Mouse (Mus musculus) stomach, embryonic 16.5 days (tissue): ENCODE results near the gene Tmem179b. TPM values are rescaled to one million over a fixed set of nuclear protein-coding genes. Genes with fewer than 3 reads are reported as not detected.

Experiments
- ATAC-seq: fragments of 200-750 bp; cut with Nextera tagmentation; 2 replicates; pipeline ENCODE4 v1.8.0; 2017; ENCODE audit warnings: moderate number of reproducible peaks, moderate TSS enrichment; ENCODE audit not compliant: insufficient read depth, low FRiP score
- H3K27ac ChIP-seq: fragments of 300-500 bp; sonication (generic); 2 replicates; pipeline ENCODE4 v1.5.1; 2014; ENCODE audit warnings: low read length
- H3K27me3 ChIP-seq: fragments of 300-500 bp; sonication (generic); 2 replicates; pipeline ENCODE4 v1.6.1; 2014; ENCODE audit warnings: low read length, control low read depth, mixed read lengths; ENCODE audit not compliant: control insufficient read depth, insufficient read depth
- H3K36me3 ChIP-seq: fragments of 300-500 bp; sonication (generic); 2 replicates; pipeline ENCODE4 v1.6.1; 2014; ENCODE audit warnings: low read length; ENCODE audit not compliant: control insufficient read depth, insufficient read depth
- H3K4me1 ChIP-seq: fragments of 300-500 bp; sonication (generic); 2 replicates; pipeline ENCODE4 v1.6.1; 2014; ENCODE audit warnings: low read length, control low read depth, mixed read lengths; ENCODE audit not compliant: control insufficient read depth, insufficient read depth
- H3K4me2 ChIP-seq: fragments of 300-500 bp; sonication (generic); 2 replicates; pipeline ENCODE4 v1.6.1; 2014; ENCODE audit warnings: low read depth, low read length, mixed read lengths
- H3K4me3 ChIP-seq: fragments of 300-500 bp; sonication (generic); replicated peaks from 2 replicates; pipeline ENCODE4 v1.5.1; 2014; ENCODE audit warnings: mild to moderate bottlenecking, low read length
- H3K9ac ChIP-seq: fragments of 300-500 bp; sonication (generic); 2 replicates; pipeline ENCODE4 v1.6.1; 2014; ENCODE audit warnings: low read length
- H3K9me3 ChIP-seq: fragments of 300-500 bp; sonication (generic); replicated peaks from 2 replicates; pipeline ENCODE4 v1.6.1; 2016; ENCODE audit warnings: low read length, control low read depth; ENCODE audit not compliant: control insufficient read depth
- WGBS: fragments of 180-500 bp; shearing (Covaris S2); extraction: QIAGEN DNeasy Blood & Tissue Kit; methylation state at CpG from one replicate; pipeline ENCODE4 v1.1.7; 2014; 5-methylcytosine and 5-hydroxymethylcytosine counted together
- polyA plus RNA-seq: library from polyadenylated mRNA; unstranded; fragments of >200 nt; fragmentation: Nextera tagmentation; extraction: Ambion mirVana; gene quantifications from 2 replicates; pipeline ENCODE4 v1.2.1, GENCODE M21; 2015

Gene Tmem179b
- polyA plus RNA-seq, 1 experiment from 2014 or later = 88.9 TPM

DNA sequence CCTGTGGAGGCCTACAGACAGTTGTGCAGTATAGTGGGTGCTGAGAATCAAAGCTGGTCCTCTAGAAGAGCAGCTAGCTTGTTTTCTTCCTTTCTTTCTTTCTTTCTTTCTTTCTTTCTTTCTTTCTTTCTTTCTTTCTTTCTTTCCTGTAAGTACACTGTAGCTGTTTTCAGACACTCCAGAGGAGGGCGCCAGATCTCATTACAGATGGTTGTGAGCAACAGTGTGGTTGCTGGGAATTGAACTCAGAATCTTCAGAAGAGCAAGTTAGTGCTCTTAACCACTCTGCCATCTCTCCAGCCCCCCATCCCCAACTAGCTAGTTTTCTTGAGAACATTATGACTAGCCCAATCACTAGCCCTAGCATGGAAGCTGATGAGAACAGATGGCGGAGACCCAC lies 13.5 kb downstream of the Tmem179b start:
- no peak overlapping the region for H3K4me2 ChIP-seq
- H3K9me3 ChIP-seq = peaks cover 4% of the 10 kb centered on the region; the same call in 1 of the 2 replicates
- ATAC-seq = no peak
- H3K36me3 ChIP-seq = peaks cover 29% of the 10 kb centered on the region
- H3K4me3 ChIP-seq = no peak overlapping the region
- no peak overlapping the region for H3K27ac ChIP-seq
- WGBS = 94% methylated on average over 2 of the region's 2 CpGs
- peaks cover 14% of the 10 kb centered on the region for H3K4me1 ChIP-seq
- H3K9ac ChIP-seq = no peak overlapping the region
- H3K27me3 ChIP-seq = no peaks in the 10 kb centered on the region

DNA sequence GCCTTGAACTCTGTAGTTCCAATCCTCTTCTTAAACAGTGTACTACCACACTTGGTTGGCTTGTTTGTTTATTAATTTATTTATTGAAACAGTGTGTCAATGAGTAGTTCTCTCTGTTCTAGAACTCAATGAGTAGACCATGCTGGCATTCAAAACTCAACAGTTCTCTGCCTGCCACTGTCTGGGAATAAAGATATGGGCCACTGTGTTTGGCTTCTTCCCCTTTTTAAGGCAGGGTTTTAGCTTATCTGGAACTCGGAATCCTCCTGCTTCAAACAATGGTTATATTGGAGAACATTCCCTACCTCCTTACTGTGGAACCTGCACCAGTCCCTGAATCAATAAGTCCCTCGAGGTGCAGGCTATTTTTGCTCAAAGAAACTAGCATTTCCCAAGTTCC lies 15.4 kb downstream of the Tmem179b start:
- Histone ChIP-seq H3K4me3 (no peak overlapping the region), H3K4me2 (no peak overlapping the region), H3K9ac (no peak overlapping the region), H3K27me3 (no peaks in the 10 kb centered on the region), H3K4me1 (peaks cover 16% of the 10 kb centered on the region), H3K36me3 (peaks cover 18% of the 10 kb centered on the region; the same call in 1 of the 2 replicates), H3K27ac (no peak overlapping the region), H3K9me3 (no peaks in the 10 kb centered on the region)
- 74% methylated on average over 2 of the region's 2 CpGs for WGBS
- ATAC-seq = no peak

DNA sequence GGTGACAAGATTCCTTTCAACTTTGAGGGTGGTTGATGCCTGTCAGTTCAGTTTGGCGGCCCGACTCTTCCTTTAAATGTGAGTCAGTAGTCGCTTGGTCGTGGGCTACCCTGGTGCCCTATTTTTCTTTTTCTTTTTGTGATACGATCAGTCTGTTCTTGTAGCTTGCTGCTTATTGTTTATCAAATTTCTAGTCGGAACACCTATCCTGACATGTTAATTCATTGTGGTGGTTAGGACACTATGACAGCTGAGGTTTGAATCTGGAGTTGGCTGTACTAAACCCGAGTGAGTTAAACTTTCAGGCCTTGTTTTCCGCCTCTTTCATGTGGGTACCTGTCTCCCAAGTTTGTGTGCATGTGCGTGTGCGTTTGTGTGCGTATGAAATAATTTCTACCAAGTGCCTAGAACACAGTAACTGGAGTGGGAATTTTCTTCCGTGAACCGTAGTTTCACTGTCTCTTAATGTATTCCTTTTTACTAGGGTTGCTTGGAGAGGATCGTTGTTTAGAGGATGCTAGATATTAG lies 16.7 kb downstream of the Tmem179b start:
- peak overlapping the region; percentile 89 for H3K27ac ChIP-seq
- H3K4me1 ChIP-seq = peaks cover 16% of the 10 kb centered on the region
- H3K4me3 ChIP-seq = peak overlapping the region; percentile 88
- peaks cover 7% of the 10 kb centered on the region; the same call in 1 of the 2 replicates for H3K36me3 ChIP-seq
- WGBS = 2% methylated on average over 14 of the region's 14 CpGs
- no peaks in the 10 kb centered on the region for H3K9me3 ChIP-seq
- no peak for ATAC-seq
- H3K9ac ChIP-seq = peak overlapping the region; percentile 96
- H3K27me3 ChIP-seq = no peaks in the 10 kb centered on the region
- peak overlapping the region; percentile 87 for H3K4me2 ChIP-seq

DNA sequence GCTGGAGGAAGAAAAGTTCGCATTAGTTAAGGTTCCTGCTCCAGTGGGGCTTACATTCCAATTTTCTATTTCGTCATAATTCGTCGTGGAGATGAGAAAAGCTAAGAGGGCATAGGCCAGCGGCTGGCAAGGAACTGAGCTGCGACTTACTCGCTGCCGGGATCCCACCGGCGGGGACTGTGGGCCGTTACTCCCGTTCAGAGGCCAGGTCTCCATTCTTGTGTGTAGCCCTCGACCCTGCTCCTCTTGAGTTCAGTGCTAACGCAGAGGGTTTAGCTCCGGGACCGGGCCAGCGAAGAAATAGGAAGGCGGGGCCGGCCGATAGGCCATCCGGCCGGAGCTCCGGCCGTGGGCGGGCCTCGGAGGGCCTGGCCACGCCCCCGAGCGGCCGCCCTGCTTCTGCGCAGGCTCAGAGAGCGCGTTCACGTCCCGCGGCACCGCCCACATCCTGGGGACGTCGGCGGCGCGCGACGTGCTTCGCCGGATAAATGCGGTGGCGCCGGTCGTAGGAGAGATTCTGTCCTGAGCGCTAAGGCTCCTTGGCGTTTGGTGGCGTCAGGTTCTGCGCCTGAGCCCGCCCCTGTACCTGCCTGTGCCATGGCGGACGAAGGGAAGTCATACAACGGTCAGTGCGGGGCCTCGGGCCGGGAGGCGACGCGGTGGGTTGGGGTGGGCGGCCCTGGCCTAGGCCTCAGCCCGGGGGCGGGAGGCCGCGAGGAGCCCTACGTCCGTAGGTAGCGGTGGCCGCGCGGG lies 17.5 kb downstream of the Tmem179b start, which contains the start of gene Nxf1:
Gene Nxf1 (plus strand): TSS at position 439 of the 753 bp plus-strand sequence.
- peaks cover 16% of the 10 kb centered on the region for H3K4me1 ChIP-seq
- WGBS = under 1% methylated on average over 75 of the region's 75 CpGs

DNA sequence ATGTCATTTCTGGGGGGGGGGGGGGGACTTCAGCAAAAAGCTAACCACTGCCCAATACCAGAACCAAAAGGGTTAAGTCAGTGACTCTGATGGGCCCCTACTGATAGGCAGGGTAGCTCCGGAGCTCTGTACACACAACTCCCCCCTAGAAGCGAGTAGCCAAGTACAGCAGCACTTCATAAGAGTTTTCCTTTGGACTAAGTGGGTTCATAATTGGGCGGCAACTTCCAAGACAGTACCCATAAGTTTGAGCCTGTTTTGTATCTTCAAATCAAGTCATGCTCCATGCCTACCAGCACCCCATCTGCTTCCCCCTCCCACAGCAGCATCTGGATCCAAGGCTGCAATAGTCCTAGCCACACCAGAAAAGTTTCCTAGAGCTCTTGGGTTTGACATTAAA lies 18.6 kb downstream of the Tmem179b start:
- 51% methylated on average over 3 of the region's 3 CpGs for WGBS
- peak overlapping the region; percentile 88; the same call in 1 of the 2 replicates for H3K4me3 ChIP-seq

More for the DNA sequence above, 17.5 kb downstream of the Tmem179b start, which contains the start of gene Nxf1:
- Histone ChIP-seq H3K9ac (peak within 1 kb of the TSS; percentile 96), H3K27ac (peak within 1 kb of the TSS; percentile 92), H3K36me3 (peaks cover 7% of the 10 kb centered on the region; the same call in 1 of the 2 replicates), H3K4me3 (peak within 1 kb of the TSS; percentile 88), H3K9me3 (no peaks in the 10 kb centered on the region), H3K27me3 (no peaks in the 10 kb centered on the region), H3K4me2 (peak within 1 kb of the TSS; percentile 87)
- peak; percentile 95 for ATAC-seq

DNA sequence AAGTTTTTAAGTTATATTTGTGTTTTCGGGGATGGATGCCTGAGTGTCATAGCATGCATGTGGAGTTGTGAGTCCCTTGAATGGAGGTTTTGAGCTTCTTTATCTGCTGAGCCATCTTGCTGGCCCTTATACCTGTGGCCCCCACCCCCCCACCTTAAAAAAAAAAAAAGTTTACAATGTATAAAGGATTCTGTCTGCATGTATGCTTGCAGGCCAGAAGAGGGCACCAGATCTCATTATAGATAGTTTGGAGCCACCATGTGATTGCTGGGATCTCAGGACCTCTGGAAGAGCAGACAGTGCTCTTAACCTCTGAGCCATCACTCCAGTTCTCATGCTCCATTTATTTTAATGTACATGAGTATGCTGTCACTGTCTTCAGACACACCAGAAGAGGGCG lies 26.9 kb downstream of the Tmem179b start:
- no peaks in the 10 kb centered on the region for H3K9me3 ChIP-seq
- ATAC-seq = no peak
- H3K4me2 ChIP-seq = no peak overlapping the region
- WGBS = 69% methylated on average over 2 of the region's 2 CpGs
- no peak overlapping the region for H3K4me3 ChIP-seq
- no peaks in the 10 kb centered on the region for H3K27me3 ChIP-seq
- H3K27ac ChIP-seq = no peak overlapping the region
- no peak overlapping the region for H3K9ac ChIP-seq
- peaks cover 41% of the 10 kb centered on the region for H3K36me3 ChIP-seq
- peaks cover 7% of the 10 kb centered on the region for H3K4me1 ChIP-seq

More for the DNA sequence above, 18.6 kb downstream of the Tmem179b start:
- H3K4me1 ChIP-seq = peaks cover 16% of the 10 kb centered on the region
- peak overlapping the region; percentile 53 for H3K4me2 ChIP-seq
- no peaks in the 10 kb centered on the region for H3K27me3 ChIP-seq
- H3K27ac ChIP-seq = no peak overlapping the region
- H3K9me3 ChIP-seq = no peaks in the 10 kb centered on the region
- peak overlapping the region; percentile 96; the same call in 1 of the 2 replicates for H3K9ac ChIP-seq
- no peak for ATAC-seq
- peaks cover 7% of the 10 kb centered on the region; the same call in 1 of the 2 replicates for H3K36me3 ChIP-seq

DNA sequence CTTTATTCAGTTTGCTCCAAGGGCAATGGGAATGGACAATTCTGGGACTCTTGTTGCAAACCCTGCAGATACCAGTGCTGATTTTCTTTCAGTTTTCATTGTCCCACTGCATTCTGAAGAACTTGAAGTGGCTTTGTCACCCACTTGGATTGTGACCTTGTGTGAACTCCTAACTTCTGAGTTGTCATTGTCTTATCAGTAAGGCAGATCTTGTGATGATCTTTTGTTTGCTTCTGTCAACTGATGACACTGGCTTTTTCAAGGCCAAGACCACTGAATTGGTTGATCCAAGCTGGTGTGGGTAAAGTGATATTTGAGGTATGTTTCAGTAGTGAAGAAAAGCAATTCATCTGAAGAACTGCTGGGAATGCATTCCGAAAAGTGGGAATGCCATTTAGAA lies 28.9 kb downstream of the Tmem179b start:
- H3K9ac ChIP-seq = no peak overlapping the region
- no peak overlapping the region for H3K4me3 ChIP-seq
- H3K9me3 ChIP-seq = no peaks in the 10 kb centered on the region
- peaks cover 12% of the 10 kb centered on the region for H3K4me1 ChIP-seq
- no peak for ATAC-seq
- WGBS = 100% methylated on average over 1 of the region's 1 CpGs
- H3K36me3 ChIP-seq = peaks cover 43% of the 10 kb centered on the region
- H3K27ac ChIP-seq = no peak overlapping the region
- H3K4me2 ChIP-seq = no peak overlapping the region
- no peaks in the 10 kb centered on the region for H3K27me3 ChIP-seq

DNA sequence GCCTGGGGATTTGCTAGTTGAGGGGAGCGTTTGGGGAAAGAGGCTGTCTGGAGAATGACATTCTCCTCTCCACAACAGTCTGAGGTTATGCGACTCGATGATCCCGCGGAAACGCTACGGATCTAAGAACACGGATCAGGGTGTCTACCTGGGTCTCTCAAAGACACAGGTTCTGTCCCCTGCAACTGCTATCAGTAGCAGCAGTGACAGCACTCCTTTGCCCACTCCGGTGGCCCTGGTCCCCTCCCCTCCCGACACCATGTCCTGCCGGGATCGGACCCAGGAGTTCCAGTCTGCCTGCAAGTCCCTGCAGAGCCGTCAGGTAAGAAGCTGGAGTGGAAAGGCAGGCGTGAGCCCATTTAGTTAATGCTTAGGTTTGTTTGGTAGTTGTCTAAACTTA lies 32.1 kb downstream of the Tmem179b start:
- peak overlapping the region; percentile 79 for H3K4me2 ChIP-seq
- WGBS = 11% methylated on average over 14 of the region's 14 CpGs
- peaks cover 29% of the 10 kb centered on the region for H3K36me3 ChIP-seq
- H3K4me1 ChIP-seq = peaks cover 14% of the 10 kb centered on the region
- H3K9me3 ChIP-seq = no peaks in the 10 kb centered on the region
- H3K27ac ChIP-seq = peak overlapping the region; percentile 98
- peak overlapping the region; percentile 82 for H3K9ac ChIP-seq
- ATAC-seq = no peak
- peak overlapping the region; percentile 81 for H3K4me3 ChIP-seq
- H3K27me3 ChIP-seq = no peaks in the 10 kb centered on the region

DNA sequence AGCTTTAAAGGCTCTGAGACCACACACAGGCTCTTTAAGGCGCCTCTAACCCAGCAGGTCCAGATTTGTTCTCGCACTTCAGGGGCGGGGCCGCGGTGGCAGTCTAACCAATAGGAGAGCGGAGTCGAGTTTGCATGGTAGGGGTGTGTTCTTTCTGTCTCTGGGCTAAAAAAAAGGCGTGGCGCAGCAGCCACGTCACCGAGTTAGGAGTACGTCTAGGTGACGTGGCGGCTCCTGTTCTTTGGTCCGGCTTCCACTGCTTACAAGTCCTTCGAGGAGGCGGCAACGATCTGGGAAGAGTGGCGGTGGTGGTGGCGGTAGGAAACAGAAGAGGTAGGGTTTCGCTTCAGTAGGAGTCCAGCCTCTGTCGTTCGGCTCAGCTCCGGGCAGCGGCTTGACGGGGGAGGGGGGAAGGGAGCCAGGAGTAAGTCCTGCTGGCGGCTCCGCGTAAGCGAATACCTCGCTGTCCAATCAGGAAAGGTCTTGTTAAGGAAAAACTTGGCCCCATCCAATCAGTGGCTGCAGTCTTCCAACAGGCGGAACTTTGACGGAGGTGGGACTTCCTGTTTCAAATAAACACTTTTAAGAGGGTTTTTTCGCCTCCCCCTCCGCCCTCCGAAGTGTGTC lies 32.9 kb downstream of the Tmem179b start, which contains the start of gene Stx5a:
Gene Stx5a (plus strand): TSS at position 171 of the 627 bp plus-strand sequence.
- H3K9ac ChIP-seq = peak within 1 kb of the TSS; percentile 82
- WGBS = under 1% methylated on average over 36 of the region's 36 CpGs
- H3K4me2 ChIP-seq = peak within 1 kb of the TSS; percentile 79
- no peaks in the 10 kb centered on the region for H3K9me3 ChIP-seq
- H3K27me3 ChIP-seq = no peaks in the 10 kb centered on the region
- H3K4me3 ChIP-seq = peak within 1 kb of the TSS; percentile 81
- H3K4me1 ChIP-seq = peaks cover 14% of the 10 kb centered on the region
- ATAC-seq = peak; percentile 97
- peak within 1 kb of the TSS; percentile 98 for H3K27ac ChIP-seq
- H3K36me3 ChIP-seq = peaks cover 24% of the 10 kb centered on the region
